Mouse (Mus musculus): ENCODE measurements around the gene Tomm22. TPM values are rescaled to one million over a fixed set of nuclear protein-coding genes. Genes with fewer than 3 reads are reported as not detected.
"Not testable (repeated sequence)": the region's sequence is repeated elsewhere in the genome, so short reads cannot be mapped to it uniquely, and the experiment has no call there.

Tomm22 gene
- polyA plus RNA-seq, 1 experiment from 2014 or later, result 250 TPM

DNA sequence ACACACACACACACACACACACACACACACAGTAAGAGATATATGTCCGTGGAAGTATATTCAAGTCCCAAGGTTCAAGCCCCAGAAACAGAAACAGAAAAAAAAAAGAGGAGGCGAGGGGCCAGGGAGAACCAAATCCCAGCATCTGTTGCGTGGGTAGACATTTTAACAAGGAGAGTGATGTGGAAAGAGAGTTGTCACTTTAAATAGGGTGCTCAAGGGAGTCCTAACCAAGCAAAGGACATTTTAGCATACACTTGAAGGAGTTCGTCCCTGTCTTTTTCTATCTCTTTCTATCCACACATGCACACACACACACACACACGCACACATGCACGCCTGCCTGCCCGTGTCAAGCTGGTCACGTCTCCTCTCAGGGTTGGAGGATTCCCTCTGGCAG is 6.0 kb upstream of the Tomm22 start:
- Histone ChIP-seq H3K9me3 (0 out of 2 replicates have a peak, but pooled peaks cover 6% of the 10 kb centered on the region), H3K27ac (replicated peaks) (no peak overlapping the region), H3K36me3 (replicated peaks) (peaks cover 64% of the 10 kb centered on the region), H3K27me3 (replicated peaks; ENCODE audit: low read depth, poor library complexity, severe bottlenecking) (no peaks in the 10 kb centered on the region), H3K4me3 (no peak overlapping the region), H3K4me1 (peaks cover 4% of the 10 kb centered on the region)
- no peak for DNase-seq (ENCODE audit: low spot score)
- WGBS, result 93% methylated on average over 8 of the region's 8 CpGs

- Histone ChIP-seq H3K4me1 (peaks cover 6% of the 10 kb centered on the region), H3K27ac (replicated peaks) (no peak overlapping the region), H3K27me3 (replicated peaks; ENCODE audit: low read depth, poor library complexity, severe bottlenecking) (no peaks in the 10 kb centered on the region), H3K9me3 (no peaks in the 10 kb centered on the region), H3K36me3 (replicated peaks) (peaks cover 57% of the 10 kb centered on the region), H3K4me3 (no peak overlapping the region)
- 74% methylated on average over 10 of the region's 10 CpGs for WGBS
- DNase-seq (ENCODE audit: low spot score), result no peak
Observed at GRCm38 (mm10) chr15:79669195-79669594, 1.5 kb upstream of the Tomm22 start.

DNA sequence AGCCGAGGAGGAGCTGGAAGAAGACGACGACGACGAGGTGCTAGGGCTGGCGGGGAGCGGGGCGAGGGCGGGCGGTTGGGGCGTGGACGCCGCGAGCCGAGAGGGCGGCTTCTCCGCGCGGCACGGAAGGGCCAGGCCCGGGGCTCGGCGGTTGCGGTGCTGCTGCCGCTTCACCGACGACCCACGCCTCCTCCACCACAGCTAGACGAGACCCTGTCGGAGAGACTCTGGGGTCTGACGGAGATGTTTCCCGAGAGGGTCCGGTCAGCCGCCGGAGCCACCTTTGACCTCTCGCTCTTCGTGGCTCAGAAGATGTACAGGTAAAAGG is 275 bp downstream of the Tomm22 start:
- peaks cover 6% of the 10 kb centered on the region for H3K4me1 ChIP-seq
- no peaks in the 10 kb centered on the region for H3K27me3 ChIP-seq (replicated peaks; ENCODE audit: low read depth, poor library complexity, severe bottlenecking)
- H3K36me3 ChIP-seq (replicated peaks), result peaks cover 66% of the 10 kb centered on the region
- no peak for DNase-seq (ENCODE audit: low spot score)
- WGBS, result under 1% methylated on average over 37 of the region's 37 CpGs
- peak overlapping the region; percentile 89 for H3K27ac ChIP-seq (replicated peaks)
- H3K4me3 ChIP-seq, result peak overlapping the region; percentile 90
- H3K9me3 ChIP-seq, result no peaks in the 10 kb centered on the region

DNA sequence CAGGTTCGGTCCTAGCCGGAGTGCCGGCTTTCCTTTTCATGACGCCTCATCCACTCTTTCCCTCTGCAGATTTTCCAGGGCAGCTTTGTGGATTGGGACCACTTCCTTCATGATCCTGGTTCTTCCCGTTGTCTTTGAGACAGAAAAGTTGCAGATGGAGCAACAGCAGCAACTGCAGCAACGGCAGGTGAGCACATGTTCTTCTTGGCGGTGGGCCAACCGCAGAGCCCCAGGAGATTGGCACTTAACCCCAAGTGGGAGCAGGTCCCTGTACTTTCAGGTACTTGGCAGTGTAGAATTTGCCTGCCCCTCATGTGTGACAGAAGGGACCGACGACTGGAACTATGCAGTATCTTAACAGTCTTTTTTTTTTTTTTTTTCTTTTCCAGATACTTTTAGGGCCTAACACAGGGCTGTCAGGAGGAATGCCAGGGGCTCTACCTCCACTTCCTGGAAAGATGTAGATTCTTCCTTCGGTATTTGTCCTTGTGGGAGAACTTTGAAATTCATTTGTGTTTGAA is 1.2 kb downstream of the Tomm22 start:
- peaks cover 66% of the 10 kb centered on the region for H3K36me3 ChIP-seq (replicated peaks)
- not testable (repeated sequence) for H3K27me3 ChIP-seq (replicated peaks; ENCODE audit: low read depth, poor library complexity, severe bottlenecking); H3K4me1 ChIP-seq; H3K27ac ChIP-seq (replicated peaks); DNase-seq (ENCODE audit: low spot score); H3K9me3 ChIP-seq
- H3K4me3 ChIP-seq, result peak overlapping the region; percentile 90
- 87% methylated on average over 11 of the region's 11 CpGs for WGBS

DNA sequence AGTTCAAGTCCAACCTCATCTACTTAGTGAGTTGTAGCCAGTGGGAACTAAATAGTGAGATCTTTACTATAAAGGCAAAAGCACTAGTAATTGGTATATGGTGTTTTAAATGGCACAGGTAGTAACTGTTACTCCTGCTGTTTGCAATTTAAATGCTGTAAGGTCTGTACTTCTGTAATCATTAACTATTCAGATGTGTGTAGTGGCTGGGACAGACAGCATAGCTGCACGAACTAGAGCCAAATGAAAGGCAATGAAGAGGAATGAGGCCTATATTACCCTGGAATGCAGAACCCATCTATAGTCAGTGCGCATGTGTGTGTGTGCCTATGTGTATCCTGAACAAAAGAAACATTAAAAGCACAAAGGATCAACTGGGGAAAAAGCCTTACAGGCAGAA is 7.3 kb downstream of the Tomm22 start:
- Histone ChIP-seq H3K4me3 (no peak overlapping the region), H3K9me3 (no peaks in the 10 kb centered on the region), H3K27me3 (replicated peaks; ENCODE audit: low read depth, poor library complexity, severe bottlenecking) (no peaks in the 10 kb centered on the region), H3K27ac (replicated peaks) (no peak overlapping the region), H3K4me1 (peaks cover 7% of the 10 kb centered on the region), H3K36me3 (replicated peaks) (peaks cover 66% of the 10 kb centered on the region)
- no peak for DNase-seq (ENCODE audit: low spot score)
- 87% methylated on average over 2 of the region's 2 CpGs for WGBS

GRCm38 (mm10) chr15:79681973-79682372 is 11.3 kb downstream of the Tomm22 start:
- Histone ChIP-seq H3K9me3 (no peaks in the 10 kb centered on the region), H3K4me1 (peaks cover 44% of the 10 kb centered on the region), H3K27me3 (replicated peaks; ENCODE audit: low read depth, poor library complexity, severe bottlenecking) (no peaks in the 10 kb centered on the region), H3K36me3 (replicated peaks) (peaks cover 40% of the 10 kb centered on the region), H3K27ac (replicated peaks) (no peak overlapping the region), H3K4me3 (no peak overlapping the region)
- 89% methylated on average over 4 of the region's 4 CpGs for WGBS
- DNase-seq (ENCODE audit: low spot score), result no peak

DNA sequence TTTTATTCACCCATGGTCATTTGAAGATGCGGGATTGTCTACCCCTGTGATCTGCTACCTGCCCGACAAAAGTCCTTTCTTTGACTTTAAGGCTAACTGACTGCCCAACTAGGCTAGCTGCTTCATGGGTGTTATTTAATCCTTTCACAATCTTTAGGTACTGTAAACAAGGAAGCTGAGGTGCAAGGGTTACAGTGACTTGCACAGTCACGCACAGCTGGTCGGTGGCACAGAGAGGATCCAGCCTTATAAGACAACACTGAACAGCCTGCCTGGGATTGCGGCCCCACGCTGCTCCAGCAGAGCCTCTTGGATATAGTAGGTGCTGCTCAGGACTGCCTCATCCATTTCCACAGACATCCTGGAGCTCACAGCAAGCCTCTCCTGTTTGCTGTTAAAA is 12.5 kb downstream of the Tomm22 start:
- no peaks in the 10 kb centered on the region for H3K9me3 ChIP-seq
- peaks cover 44% of the 10 kb centered on the region for H3K4me1 ChIP-seq
- peaks cover 29% of the 10 kb centered on the region for H3K36me3 ChIP-seq (replicated peaks)
- DNase-seq (ENCODE audit: low spot score), result no peak
- H3K27me3 ChIP-seq (replicated peaks; ENCODE audit: low read depth, poor library complexity, severe bottlenecking), result no peaks in the 10 kb centered on the region
- 0 out of 2 replicates have a peak overlapping the region, but pooled peaks have one; percentile 5 for H3K4me3 ChIP-seq
- H3K27ac ChIP-seq (replicated peaks), result no peak overlapping the region
- 88% methylated on average over 6 of the region's 6 CpGs for whole genome bisulfite sequencing

GRCm38 (mm10) chr15:79683707-79684465 is 13.2 kb downstream of the Tomm22 start:
- peaks cover 51% of the 10 kb centered on the region for H3K4me1 ChIP-seq
- H3K27me3 ChIP-seq (replicated peaks; ENCODE audit: low read depth, poor library complexity, severe bottlenecking), result no peaks in the 10 kb centered on the region
- H3K27ac ChIP-seq (replicated peaks), result no peak overlapping the region; the same call in 1 of the 2 replicates
- DNase-seq (ENCODE audit: low spot score), result no peak
- peaks cover 27% of the 10 kb centered on the region for H3K36me3 ChIP-seq (replicated peaks)
- 81% methylated on average over 19 of the region's 19 CpGs for WGBS
- peak overlapping the region; percentile 95 for H3K4me3 ChIP-seq
- H3K9me3 ChIP-seq, result no peaks in the 10 kb centered on the region

GRCm38 (mm10) chr15:79684616-79685015 is 14.0 kb downstream of the Tomm22 start:
- no peak for DNase-seq (ENCODE audit: low spot score)
- peak overlapping the region; percentile 95 for H3K4me3 ChIP-seq
- H3K27me3 ChIP-seq (replicated peaks; ENCODE audit: low read depth, poor library complexity, severe bottlenecking), result no peaks in the 10 kb centered on the region
- H3K27ac ChIP-seq (replicated peaks), result no peak overlapping the region; the same call in 1 of the 2 replicates
- no peaks in the 10 kb centered on the region for H3K9me3 ChIP-seq
- 85% methylated on average over 6 of the region's 6 CpGs for WGBS
- H3K4me1 ChIP-seq, result peaks cover 57% of the 10 kb centered on the region
- peaks cover 21% of the 10 kb centered on the region for H3K36me3 ChIP-seq (replicated peaks)

DNA sequence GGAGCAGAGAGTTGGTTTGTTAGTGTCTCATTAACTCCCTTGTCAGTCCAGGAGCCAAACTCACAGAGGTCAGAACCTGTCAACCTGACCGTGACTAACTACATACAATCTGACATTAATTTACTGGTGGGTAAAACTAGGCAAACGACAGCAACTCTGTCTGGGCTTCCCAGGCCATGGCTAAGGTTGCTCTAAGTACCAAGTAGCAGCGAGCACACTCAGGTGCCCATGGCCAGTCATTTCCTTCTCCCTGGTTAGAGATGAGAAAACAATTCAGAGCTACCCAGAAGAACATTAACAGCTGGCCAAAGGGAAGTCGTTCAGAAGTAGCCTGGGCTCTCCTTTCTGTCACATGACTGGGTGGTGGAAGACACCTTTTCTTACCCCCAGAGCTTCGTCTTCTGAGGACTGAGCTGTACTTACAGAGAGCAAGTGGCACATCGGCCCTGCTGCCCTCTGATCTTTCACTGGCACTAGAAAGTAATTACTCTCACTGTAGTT is 14.5 kb downstream of the Tomm22 start:
- 38% methylated on average over 6 of the region's 6 CpGs for WGBS
- H3K4me3 ChIP-seq, result peak overlapping the region; percentile 95
- peak overlapping the region; percentile 94; the same call in 1 of the 2 replicates for H3K27ac ChIP-seq (replicated peaks)
- H3K36me3 ChIP-seq (replicated peaks), result peaks cover 18% of the 10 kb centered on the region; the same call in 1 of the 2 replicates
- H3K9me3 ChIP-seq, result no peaks in the 10 kb centered on the region
- H3K4me1 ChIP-seq, result peaks cover 63% of the 10 kb centered on the region
- no peaks in the 10 kb centered on the region for H3K27me3 ChIP-seq (replicated peaks; ENCODE audit: low read depth, poor library complexity, severe bottlenecking)
- DNase-seq (ENCODE audit: low spot score), result no peak

GRCm38 (mm10) chr15:79686046-79686869 is 15.6 kb downstream of the Tomm22 start:
- Histone ChIP-seq H3K4me1 (peaks cover 66% of the 10 kb centered on the region), H3K4me3 (peak overlapping the region; percentile 95), H3K27ac (replicated peaks) (peak overlapping the region; percentile 94), H3K27me3 (replicated peaks; ENCODE audit: low read depth, poor library complexity, severe bottlenecking) (no peaks in the 10 kb centered on the region), H3K9me3 (no peaks in the 10 kb centered on the region), H3K36me3 (replicated peaks) (peaks cover 18% of the 10 kb centered on the region; the same call in 1 of the 2 replicates)
- DNase-seq (ENCODE audit: low spot score), result no peak
- WGBS, result 26% methylated on average over 15 of the region's 15 CpGs

DNA sequence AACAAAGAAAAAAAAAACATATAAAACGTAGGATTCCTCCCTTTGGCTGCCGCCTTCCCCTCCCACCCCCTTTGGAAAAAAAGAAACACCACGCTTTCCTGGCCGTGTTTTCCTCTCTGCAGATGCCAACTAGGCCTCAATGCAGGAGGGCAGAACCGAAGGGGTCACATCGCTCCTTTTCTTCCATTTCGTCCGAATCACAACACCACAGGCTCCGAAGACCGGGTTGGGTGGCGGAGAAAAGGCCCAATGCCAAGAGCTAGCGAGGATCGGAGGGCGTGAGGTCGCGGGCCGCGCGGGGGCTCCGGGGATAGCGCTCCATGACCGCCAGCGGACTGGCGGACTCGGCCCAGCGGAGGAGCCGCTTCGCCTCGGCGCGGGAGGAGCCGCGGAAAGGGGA is 16.5 kb downstream of the Tomm22 start:
- WGBS, result under 1% methylated on average over 33 of the region's 33 CpGs
- H3K4me3 ChIP-seq, result peak overlapping the region; percentile 95
- H3K4me1 ChIP-seq, result peaks cover 73% of the 10 kb centered on the region
- H3K9me3 ChIP-seq, result no peaks in the 10 kb centered on the region
- peak overlapping the region; percentile 94 for H3K27ac ChIP-seq (replicated peaks)
- no peak for DNase-seq (ENCODE audit: low spot score)
- H3K27me3 ChIP-seq (replicated peaks; ENCODE audit: low read depth, poor library complexity, severe bottlenecking), result no peaks in the 10 kb centered on the region
- peaks cover 15% of the 10 kb centered on the region; the same call in 1 of the 2 replicates for H3K36me3 ChIP-seq (replicated peaks)
